23 mouse cellular contexts compared by ENCODE assay signal in the genomic region with DNA sequence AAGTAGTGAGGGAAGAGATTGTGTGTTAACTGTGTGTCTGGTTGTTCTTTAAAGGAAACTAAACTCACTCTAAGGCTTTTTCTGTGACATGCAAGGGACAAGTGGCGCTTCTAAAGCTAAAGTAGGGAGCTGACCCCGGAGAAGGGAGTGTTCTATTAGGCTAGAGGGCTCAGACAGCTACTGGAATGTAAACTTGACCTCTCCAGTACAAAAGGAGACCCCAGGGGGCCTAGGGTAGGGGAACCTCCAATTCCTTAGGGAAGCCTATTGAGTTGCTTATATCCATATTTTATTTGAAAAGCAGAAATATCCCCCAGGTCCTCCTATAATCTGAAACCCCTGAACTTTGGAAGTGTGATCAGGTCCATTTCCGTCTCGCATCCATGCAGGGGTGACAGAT.
"Had no signal": no experiment of that assay in that cellular context is flagged by ENCODE, and none has a peak within 500 bp of the region (broad histone marks: within the 10 kb centered on the region; RNA-seq: fewer than 3 reads in every experiment).

No protein-coding gene starts in this region.

- H3K9ac ChIP-seq: heart, embryonic 13.5 days; heart, embryonic 15.5 days; hindbrain, embryonic 13.5 days; hindbrain, embryonic 15.5 days; kidney, embryonic 15.5 days; limb, embryonic 13.5 days; limb, embryonic 15.5 days; liver, embryonic 12.5 days had no signal

- H3K4me3 ChIP-seq: heart, embryonic 13.5 days; heart, embryonic 15.5 days; hindbrain, embryonic 13.5 days; hindbrain, embryonic 15.5 days; kidney, embryonic 15.5 days; limb, embryonic 13.5 days; limb, embryonic 15.5 days; liver, embryonic 12.5 days had no signal

- H3K27me3 ChIP-seq: heart, embryonic 13.5 days; heart, embryonic 15.5 days; hindbrain, embryonic 13.5 days; hindbrain, embryonic 15.5 days; kidney, embryonic 15.5 days; limb, embryonic 13.5 days; limb, embryonic 15.5 days; liver, embryonic 12.5 days had no signal

- DNase-seq: gastrocnemius, postnatal 14 days; gastrocnemius, postnatal 36 days; heart, adult 18-20 months; heart, postnatal 14 days; heart, postnatal 36 days; kidney, adult 11 months; kidney, adult 2 months; kidney, adult 9 months; kidney, postnatal 14 days; kidney, postnatal 36 days; layer of hippocampus, adult 9-11 months; layer of hippocampus, postnatal 36 days; left cerebral cortex, postnatal 4 days had no signal

- H3K27ac ChIP-seq: heart, embryonic 13.5 days; heart, embryonic 15.5 days; hindbrain, embryonic 13.5 days; hindbrain, embryonic 15.5 days; hindbrain, postnatal 0 days; kidney, embryonic 15.5 days; kidney, postnatal 0 days; limb, embryonic 13.5 days; limb, embryonic 15.5 days; liver, embryonic 12.5 days had no signal

- H3K36me3 ChIP-seq: hindbrain, embryonic 13.5 days; hindbrain, embryonic 15.5 days; liver, embryonic 12.5 days had no signal

- H3K4me1 ChIP-seq: limb, embryonic 13.5 days; limb, embryonic 15.5 days; liver, embryonic 12.5 days had no signal
